Mouse (Mus musculus): Measurements from ENCODE around the gene Spi1. TPM values are rescaled to one million over a fixed set of nuclear protein-coding genes. Genes with fewer than 3 reads are reported as not detected.

The Spi1 gene
- polyA plus RNA-seq, 1 experiment from 2014 or later, result 4.8 TPM

DNA sequence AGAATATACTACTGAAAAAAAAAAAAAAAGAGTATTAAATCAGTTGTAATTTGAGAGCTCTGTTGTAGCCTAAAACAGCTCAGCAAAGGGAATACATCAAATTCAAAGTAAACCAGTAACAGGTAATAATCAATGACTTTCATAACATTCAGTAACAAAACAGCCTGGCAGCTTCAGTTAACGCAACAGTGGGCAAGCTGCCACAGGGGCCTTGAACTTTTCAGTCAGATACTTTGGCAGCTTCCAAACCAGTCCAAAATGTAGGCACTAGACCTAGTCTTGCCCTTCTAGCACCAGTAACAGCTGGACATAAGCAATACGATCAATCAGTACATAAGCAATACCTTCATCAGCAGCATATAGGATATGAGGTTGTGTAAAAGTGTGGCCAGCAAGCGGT is 71.9 kb downstream of the Spi1 start:
- ATAC-seq (ENCODE audit: insufficient number of reproducible peaks, insufficient read depth, low FRiP score, low read depth), result no peak
- H3K4me3 ChIP-seq (ENCODE audit: control insufficient read depth in 1 of 2, insufficient read depth in 1 of 2, low read depth in 1 of 2, low read length in 2 of 2), result no peak overlapping the region
- H3K9ac ChIP-seq (ENCODE audit: low read length), result no peak overlapping the region
- no peak overlapping the region for H3K27ac ChIP-seq (replicated peaks in 1 of 2; ENCODE audit: control insufficient read depth in 1 of 2, insufficient read depth in 1 of 2, low read depth in 2 of 2, low read length in 2 of 2)
- no peak overlapping the region for H3K4me2 ChIP-seq (ENCODE audit: low read length)
- no peaks in the 10 kb centered on the region for H3K9me3 ChIP-seq (ENCODE audit: control insufficient read depth, low read length)
- H3K4me1 ChIP-seq (ENCODE audit: control insufficient read depth in 2 of 2, insufficient read depth in 2 of 2, low read length in 2 of 2), result no peaks in the 10 kb centered on the region
- 93% methylated on average over 3 of the region's 3 CpGs for WGBS
- H3K27me3 ChIP-seq (ENCODE audit: control insufficient read depth, insufficient read depth, low read length), result no peaks in the 10 kb centered on the region
- H3K36me3 ChIP-seq (ENCODE audit: control insufficient read depth, insufficient read depth, low read length), result peaks cover 4% of the 10 kb centered on the region; the same call in 1 of the 2 replicates

- no peak for ATAC-seq (ENCODE audit: insufficient number of reproducible peaks, insufficient read depth, low FRiP score, low read depth)
- H3K27ac ChIP-seq (replicated peaks in 1 of 2; ENCODE audit: control insufficient read depth in 1 of 2, insufficient read depth in 1 of 2, low read depth in 2 of 2, low read length in 2 of 2), result no peak overlapping the region
These were observed 75.0 kb downstream of the Spi1 start for GRCm38 (mm10) chr2:91157002-91157752.

DNA sequence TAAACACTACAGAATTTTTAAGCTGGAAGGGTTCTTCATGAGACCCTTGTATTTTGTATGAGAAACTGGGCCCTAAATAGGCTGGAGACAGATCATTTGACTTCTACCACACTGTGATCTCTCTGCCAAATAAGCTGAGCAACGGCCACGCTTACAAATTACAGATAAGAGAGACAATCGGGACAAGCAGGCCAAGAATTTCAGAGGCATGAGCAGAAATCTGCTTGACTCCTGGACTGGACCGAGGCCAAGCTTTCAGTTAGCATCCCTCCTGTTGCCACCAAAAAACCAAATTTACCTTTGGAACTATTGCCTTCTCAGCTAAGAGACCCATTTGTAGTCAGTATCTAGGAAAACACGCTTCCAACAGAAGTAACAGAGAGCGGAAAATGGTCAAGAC is 78.4 kb downstream of the Spi1 start:
- H3K36me3 ChIP-seq (ENCODE audit: control insufficient read depth, insufficient read depth, low read length), result 0 out of 2 replicates have a peak, but pooled peaks cover 6% of the 10 kb centered on the region
- H3K27ac ChIP-seq (replicated peaks in 1 of 2; ENCODE audit: control insufficient read depth in 1 of 2, insufficient read depth in 1 of 2, low read depth in 2 of 2, low read length in 2 of 2), result peak overlapping the region; percentile 6 to 46; a peak in 3 of 4 replicates
- WGBS, result 33% methylated on average over 6 of the region's 6 CpGs
- no peak overlapping the region for H3K4me3 ChIP-seq (ENCODE audit: control insufficient read depth in 1 of 2, insufficient read depth in 1 of 2, low read depth in 1 of 2, low read length in 2 of 2)
- H3K4me2 ChIP-seq (ENCODE audit: low read length), result no peak overlapping the region
- H3K4me1 ChIP-seq (ENCODE audit: control insufficient read depth in 2 of 2, insufficient read depth in 2 of 2, low read length in 2 of 2), result peaks cover 14 to 20% of the 10 kb centered on the region in 2 experiments
- H3K9ac ChIP-seq (ENCODE audit: low read length), result no peak overlapping the region
- no peaks in the 10 kb centered on the region for H3K9me3 ChIP-seq (ENCODE audit: control insufficient read depth, low read length)
- H3K27me3 ChIP-seq (ENCODE audit: control insufficient read depth, insufficient read depth, low read length), result no peaks in the 10 kb centered on the region
- no peak for ATAC-seq (ENCODE audit: insufficient number of reproducible peaks, insufficient read depth, low FRiP score, low read depth)

More at GRCm38 (mm10) chr2:91157002-91157752, 75.0 kb downstream of the Spi1 start:
- Histone ChIP-seq H3K9me3 (ENCODE audit: control insufficient read depth, low read length) (no peaks in the 10 kb centered on the region), H3K4me2 (ENCODE audit: low read length) (no peak overlapping the region), H3K27me3 (ENCODE audit: control insufficient read depth, insufficient read depth, low read length) (no peaks in the 10 kb centered on the region), H3K4me1 (ENCODE audit: control insufficient read depth in 2 of 2, insufficient read depth in 2 of 2, low read length in 2 of 2) (peaks cover 11 to 15% of the 10 kb centered on the region in 2 experiments), H3K9ac (ENCODE audit: low read length) (no peak overlapping the region), H3K36me3 (ENCODE audit: control insufficient read depth, insufficient read depth, low read length) (peaks cover 7% of the 10 kb centered on the region; the same call in 1 of the 2 replicates), H3K4me3 (ENCODE audit: control insufficient read depth in 1 of 2, insufficient read depth in 1 of 2, low read depth in 1 of 2, low read length in 2 of 2) (no peak overlapping the region)
- 30% methylated on average over 6 of the region's 6 CpGs for WGBS

- Histone ChIP-seq H3K4me3 (ENCODE audit: control insufficient read depth in 1 of 2, insufficient read depth in 1 of 2, low read depth in 1 of 2, low read length in 2 of 2) (no peak overlapping the region), H3K4me2 (ENCODE audit: low read length) (no peak overlapping the region), H3K9me3 (ENCODE audit: control insufficient read depth, low read length) (no peaks in the 10 kb centered on the region), H3K27me3 (ENCODE audit: control insufficient read depth, insufficient read depth, low read length) (no peaks in the 10 kb centered on the region), H3K9ac (ENCODE audit: low read length) (no peak overlapping the region), H3K36me3 (ENCODE audit: control insufficient read depth, insufficient read depth, low read length) (peaks cover 16% of the 10 kb centered on the region), H3K27ac (replicated peaks in 1 of 2; ENCODE audit: control insufficient read depth in 1 of 2, insufficient read depth in 1 of 2, low read depth in 2 of 2, low read length in 2 of 2) (no peak overlapping the region), H3K4me1 (ENCODE audit: control insufficient read depth in 2 of 2, insufficient read depth in 2 of 2, low read length in 2 of 2) (peaks cover 14 to 20% of the 10 kb centered on the region in 2 experiments)
- WGBS, result 83% methylated on average over 4 of the region's 4 CpGs
- ATAC-seq (ENCODE audit: insufficient number of reproducible peaks, insufficient read depth, low FRiP score, low read depth), result no peak
These were observed 80.8 kb downstream of the Spi1 start for GRCm38 (mm10) chr2:91162952-91163351.

DNA sequence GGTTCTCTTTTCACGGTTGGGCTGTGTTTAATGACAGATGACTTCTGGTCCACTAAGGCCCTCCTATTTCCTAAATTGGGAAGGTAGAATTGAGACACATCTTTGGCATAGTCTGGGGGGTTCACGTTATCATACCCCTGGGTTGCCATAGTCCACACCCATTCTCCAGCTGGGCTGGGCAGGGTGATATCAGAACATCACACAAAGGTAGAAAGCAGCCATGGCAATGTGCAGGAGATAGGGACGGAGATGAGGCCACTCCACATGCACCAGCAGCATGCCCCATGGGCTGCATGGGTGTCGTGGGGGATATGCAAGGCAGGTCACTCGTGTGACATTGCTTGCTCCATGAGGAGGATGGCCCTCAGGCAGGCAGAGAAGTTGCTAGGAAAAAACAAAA is 81.3 kb downstream of the Spi1 start:
- Histone ChIP-seq H3K9me3 (ENCODE audit: control insufficient read depth, low read length) (no peaks in the 10 kb centered on the region), H3K9ac (ENCODE audit: low read length) (no peak overlapping the region), H3K27ac (replicated peaks in 1 of 2; ENCODE audit: control insufficient read depth in 1 of 2, insufficient read depth in 1 of 2, low read depth in 2 of 2, low read length in 2 of 2) (no peak overlapping the region), H3K27me3 (ENCODE audit: control insufficient read depth, insufficient read depth, low read length) (no peaks in the 10 kb centered on the region), H3K4me3 (ENCODE audit: control insufficient read depth in 1 of 2, insufficient read depth in 1 of 2, low read depth in 1 of 2, low read length in 2 of 2) (no peak overlapping the region), H3K4me2 (ENCODE audit: low read length) (no peak overlapping the region), H3K4me1 (ENCODE audit: control insufficient read depth in 2 of 2, insufficient read depth in 2 of 2, low read length in 2 of 2) (peaks cover 14 to 20% of the 10 kb centered on the region in 2 experiments), H3K36me3 (ENCODE audit: control insufficient read depth, insufficient read depth, low read length) (peaks cover 16% of the 10 kb centered on the region)
- no peak for ATAC-seq (ENCODE audit: insufficient number of reproducible peaks, insufficient read depth, low FRiP score, low read depth)
- 88% methylated on average over 5 of the region's 5 CpGs for WGBS

GRCm38 (mm10) chr2:91164991-91165390 is 82.8 kb downstream of the Spi1 start:
- 28% methylated on average over 6 of the region's 6 CpGs for WGBS
- Histone ChIP-seq H3K27ac (replicated peaks in 1 of 2; ENCODE audit: control insufficient read depth in 1 of 2, insufficient read depth in 1 of 2, low read depth in 2 of 2, low read length in 2 of 2) (no peak overlapping the region), H3K4me2 (ENCODE audit: low read length) (no peak overlapping the region), H3K27me3 (ENCODE audit: control insufficient read depth, insufficient read depth, low read length) (no peaks in the 10 kb centered on the region), H3K36me3 (ENCODE audit: control insufficient read depth, insufficient read depth, low read length) (peaks cover 24% of the 10 kb centered on the region), H3K4me1 (ENCODE audit: control insufficient read depth in 2 of 2, insufficient read depth in 2 of 2, low read length in 2 of 2) (peaks cover 10 to 15% of the 10 kb centered on the region in 2 experiments), H3K9me3 (ENCODE audit: control insufficient read depth, low read length) (no peaks in the 10 kb centered on the region), H3K9ac (ENCODE audit: low read length) (no peak overlapping the region), H3K4me3 (ENCODE audit: control insufficient read depth in 1 of 2, insufficient read depth in 1 of 2, low read depth in 1 of 2, low read length in 2 of 2) (no peak overlapping the region)
- no peak for ATAC-seq (ENCODE audit: insufficient number of reproducible peaks, insufficient read depth, low FRiP score, low read depth)
